Mouse (Mus musculus): ENCODE results near the gene Gapvd1.

GRCm38 (mm10) chr2:34773673-34774072 lies 18.6 kb upstream of the Gapvd1 start:
- TF ChIP-seq SMC3 (IDR thresholded peaks at IDR 0.05; ENCODE audit: low read depth, low read length) (no peak), GATA1 (IDR thresholded peaks at IDR 0.05; ENCODE audit: low read depth, low read length) (no peak), CTCF (IDR thresholded peaks at IDR 0.05 in 2 of 3, conservative IDR thresholded peaks at IDR 0.05 in 1 of 3; ENCODE audit: control insufficient read depth in 1 of 3, insufficient read depth in 1 of 3, low read depth in 2 of 3, low read length in 3 of 3, poor library complexity in 1 of 3, severe bottlenecking in 1 of 3) (no peak), EP300 (IDR thresholded peaks at IDR 0.05; ENCODE audit: low read depth in 1 of 2, low read length in 2 of 2) (no peak), POLR2A (IDR thresholded peaks at IDR 0.05; ENCODE audit: control insufficient read depth in 1 of 2, insufficient read depth in 1 of 2, low read depth in 1 of 2, low read length in 2 of 2, poor library complexity in 1 of 2) (no peak), RCOR1 (IDR thresholded peaks at IDR 0.05; ENCODE audit: low read depth, low read length) (no peak), ZC3H11A (IDR thresholded peaks at IDR 0.05; ENCODE audit: low read depth, low read length) (no peak), POLR2AphosphoS2 (IDR thresholded peaks at IDR 0.05; ENCODE audit: low read length) (no peak), TAL1 (IDR thresholded peaks at IDR 0.05; ENCODE audit: low read length) (no peak), SIN3A (IDR thresholded peaks at IDR 0.05; ENCODE audit: low read length) (no peak), MYC (IDR thresholded peaks at IDR 0.05; ENCODE audit: low read depth, low read length) (no peak), KAT2A (conservative IDR thresholded peaks at IDR 0.05; ENCODE audit: low read depth, low read length) (no peak), GABPA (IDR thresholded peaks at IDR 0.05; ENCODE audit: low read depth, low read length) (no peak)

Data from MEL (cell line).